Mouse (Mus musculus): ENCODE measurements around the gene Tenm4.

DNA sequence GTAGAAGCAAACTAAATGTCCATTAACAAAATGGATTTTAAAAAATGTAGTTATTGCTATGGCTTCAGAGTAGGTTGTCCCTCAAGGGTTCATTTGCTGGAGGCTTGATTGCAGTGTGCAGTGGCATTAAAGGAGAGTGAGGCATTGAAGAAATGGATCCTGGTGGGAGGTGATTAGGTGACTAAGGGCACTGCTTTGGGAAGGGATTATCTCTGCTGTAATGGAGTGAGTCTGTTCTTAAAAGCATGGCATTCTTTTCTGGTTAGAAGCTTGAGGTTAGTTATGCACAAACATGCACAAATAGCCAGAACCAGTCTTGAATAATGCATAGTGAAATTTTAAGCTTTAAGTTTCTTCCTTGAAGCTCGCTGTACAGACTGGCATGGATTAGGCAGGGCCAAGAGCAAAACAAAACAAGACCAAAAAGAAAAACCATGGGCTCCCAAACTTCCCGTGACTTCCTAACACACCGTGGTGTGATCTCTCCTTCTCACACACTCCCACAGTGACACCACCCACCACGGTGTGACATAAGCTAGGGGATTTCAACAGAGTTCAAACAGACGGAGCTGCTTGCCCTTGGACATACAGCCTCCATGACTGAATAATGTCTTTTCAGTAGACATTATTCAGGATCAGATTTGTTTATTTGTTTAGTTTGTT, 772.8 kb downstream of the Tenm4 start:
- TF ChIP-seq GATA1 (IDR thresholded peaks at IDR 0.05; ENCODE audit: low read depth, low read length) (no peak), MEF2A (IDR thresholded peaks at IDR 0.05; ENCODE audit: extremely low read depth, insufficient replicate concordance, low read depth, low read length, poor library complexity, severe bottlenecking) (no peak), NRF1 (IDR thresholded peaks at IDR 0.05; ENCODE audit: insufficient read depth, low read depth, low read length, poor library complexity, severe bottlenecking) (no peak), CTCF (IDR thresholded peaks at IDR 0.05 in 2 of 3, conservative IDR thresholded peaks at IDR 0.05 in 1 of 3; ENCODE audit: control insufficient read depth in 1 of 3, insufficient read depth in 1 of 3, low read depth in 2 of 3, low read length in 3 of 3, poor library complexity in 1 of 3, severe bottlenecking in 1 of 3) (no peak), ZKSCAN1 (IDR thresholded peaks at IDR 0.05; ENCODE audit: low read depth, low read length) (no peak)
